Comparison of ENCODE assay signal across 24 mouse cellular contexts in genomic region chr5:43293136-43293535, GRCm38 (mm10).
"Had no signal": no experiment of that assay in that cellular context is flagged by ENCODE, and none has a peak within 500 bp of the region (broad histone marks: within the 10 kb centered on the region; RNA-seq: fewer than 3 reads in every experiment).

No protein-coding gene starts in this region.

- H3K27me3 ChIP-seq: intestine, embryonic 15.5 days; kidney, embryonic 15.5 days; limb, embryonic 12.5 days; limb, embryonic 15.5 days; midbrain, embryonic 12.5 days; midbrain, embryonic 15.5 days; neural tube, embryonic 13.5 days had no signal

- ATAC-seq: intestine, embryonic 15.5 days; liver, postnatal 0 days; lung, postnatal 0 days; midbrain, embryonic 15.5 days had no signal

- H3K27ac ChIP-seq: intestine, embryonic 15.5 days; kidney, embryonic 15.5 days; left cerebral cortex, adult 2 months; limb, embryonic 12.5 days; limb, embryonic 15.5 days; liver, embryonic 14.5 days; macrophage; midbrain, embryonic 12.5 days; midbrain, embryonic 15.5 days; neural tube, embryonic 13.5 days; stomach, postnatal 0 days had no signal

- H3K4me2 ChIP-seq: intestine, embryonic 15.5 days; kidney, embryonic 15.5 days; limb, embryonic 12.5 days; limb, embryonic 15.5 days; liver, embryonic 11.5 days; lung, embryonic 14.5 days; midbrain, embryonic 12.5 days; midbrain, embryonic 15.5 days; neural tube, embryonic 13.5 days had no signal

- H3K4me1 ChIP-seq: intestine, embryonic 15.5 days; kidney, embryonic 15.5 days; limb, embryonic 12.5 days; limb, embryonic 15.5 days; midbrain, embryonic 12.5 days; midbrain, embryonic 15.5 days; neural tube, embryonic 13.5 days had no signal

- H3K4me3 ChIP-seq: intestine, embryonic 15.5 days; kidney, embryonic 15.5 days; left cerebral cortex, adult 2 months; limb, embryonic 12.5 days; limb, embryonic 15.5 days; midbrain, embryonic 12.5 days; midbrain, embryonic 15.5 days; neural tube, embryonic 13.5 days had no signal

- DNase-seq: kidney, adult 11 months; kidney, adult 8-10 months; kidney, postnatal 10 days; kidney, postnatal 36 days; layer of hippocampus, adult 9-11 months; layer of hippocampus, postnatal 36 days; left cerebral cortex, postnatal 4 days; liver, postnatal 0 days; lung, embryonic 14.5 days; thymus, adult 2 months; thymus, postnatal 14 days had no signal

- H3K36me3 ChIP-seq: intestine, embryonic 15.5 days; kidney, embryonic 15.5 days; limb, embryonic 12.5 days; limb, embryonic 15.5 days; midbrain, embryonic 12.5 days had no signal

- H3K9me3 ChIP-seq: intestine, embryonic 15.5 days; kidney, embryonic 15.5 days; limb, embryonic 12.5 days; limb, embryonic 15.5 days; midbrain, embryonic 12.5 days; midbrain, embryonic 15.5 days; neural tube, embryonic 13.5 days had no signal

- H3K9ac ChIP-seq: intestine, embryonic 15.5 days; kidney, embryonic 15.5 days; limb, embryonic 12.5 days; limb, embryonic 15.5 days; liver, embryonic 14.5 days; liver, postnatal 0 days; lung, embryonic 14.5 days; midbrain, embryonic 12.5 days; midbrain, embryonic 15.5 days; neural tube, embryonic 13.5 days had no signal
